Mouse (Mus musculus) midbrain, embryonic 13.5 days (tissue): ENCODE measurements around the gene Cped1. TPM values are rescaled to one million over a fixed set of nuclear protein-coding genes. Genes with fewer than 3 reads are reported as not detected.

Experiments used
- ATAC-seq: fragments of 200-750 bp; cut with Nextera tagmentation; 2 replicates; pipeline ENCODE4 v1.8.0; 2017; ENCODE audit warnings: mild to moderate bottlenecking, moderate TSS enrichment, moderate library complexity
- H3K27ac ChIP-seq: fragments of 300-500 bp; sonication (generic); 2 replicates; pipeline ENCODE4 v1.5.1; 2015; ENCODE audit warnings: inconsistent platforms, mild to moderate bottlenecking, moderate library complexity
- H3K27me3 ChIP-seq: fragments of 300-500 bp; sonication (generic); 2 replicates; pipeline ENCODE4 v1.6.1; 2015; ENCODE audit warnings: mild to moderate bottlenecking, inconsistent platforms
- H3K36me3 ChIP-seq: fragments of 300-500 bp; sonication (generic); 2 replicates; pipeline ENCODE4 v1.6.1; 2015; ENCODE audit warnings: mild to moderate bottlenecking, inconsistent platforms
- H3K4me1 ChIP-seq: fragments of 300-500 bp; sonication (generic); replicated peaks from 2 replicates; pipeline ENCODE4 v1.6.1; 2015; ENCODE audit warnings: inconsistent platforms
- H3K4me2 ChIP-seq: fragments of 300-500 bp; sonication (generic); replicated peaks from 2 replicates; pipeline ENCODE4 v1.6.1; 2015; ENCODE audit warnings: moderate library complexity, mild to moderate bottlenecking, inconsistent platforms
- H3K4me3 ChIP-seq: fragments of 300-500 bp; sonication (generic); replicated peaks from 2 replicates; pipeline ENCODE4 v1.5.1; 2015; ENCODE audit warnings: mild to moderate bottlenecking, inconsistent platforms
- H3K9ac ChIP-seq: fragments of 300-500 bp; sonication (generic); replicated peaks from 2 replicates; pipeline ENCODE4 v1.6.1; 2015; ENCODE audit warnings: mild to moderate bottlenecking, inconsistent platforms
- H3K9me3 ChIP-seq: fragments of 300-500 bp; sonication (generic); 2 replicates; pipeline ENCODE4 v1.6.1; 2016; ENCODE audit warnings: mild to moderate bottlenecking, inconsistent platforms
- WGBS: fragments of 180-500 bp; shearing (Covaris S2); methylation state at CpG from one replicate; pipeline ENCODE4 v1.1.7; 2015; 5-methylcytosine and 5-hydroxymethylcytosine counted together
- polyA plus RNA-seq: library from polyadenylated mRNA; unstranded; fragments of >200 nt; fragmentation: Nextera tagmentation; extraction: Ambion mirVana; gene quantifications from 2 replicates; pipeline ENCODE4 v1.2.1, GENCODE M21; 2015

The Cped1 gene
- polyA plus RNA-seq, 1 experiment from 2014 or later, result 3.2 TPM

- H3K36me3 ChIP-seq, result no peaks in the 10 kb centered on the region
- 75% methylated on average over 2 of the region's 2 CpGs for WGBS
- no peak overlapping the region for H3K27ac ChIP-seq
- no peaks in the 10 kb centered on the region for H3K27me3 ChIP-seq
- H3K4me1 ChIP-seq, result no peaks in the 10 kb centered on the region
- H3K9me3 ChIP-seq, result no peaks in the 10 kb centered on the region
- ATAC-seq, result no peak
- no peak overlapping the region for H3K9ac ChIP-seq
- H3K4me3 ChIP-seq, result no peak overlapping the region
- H3K4me2 ChIP-seq, result no peak overlapping the region
Observed at GRCm38 (mm10) chr6:22148511-22148910, 162.8 kb downstream of the Cped1 start.

DNA sequence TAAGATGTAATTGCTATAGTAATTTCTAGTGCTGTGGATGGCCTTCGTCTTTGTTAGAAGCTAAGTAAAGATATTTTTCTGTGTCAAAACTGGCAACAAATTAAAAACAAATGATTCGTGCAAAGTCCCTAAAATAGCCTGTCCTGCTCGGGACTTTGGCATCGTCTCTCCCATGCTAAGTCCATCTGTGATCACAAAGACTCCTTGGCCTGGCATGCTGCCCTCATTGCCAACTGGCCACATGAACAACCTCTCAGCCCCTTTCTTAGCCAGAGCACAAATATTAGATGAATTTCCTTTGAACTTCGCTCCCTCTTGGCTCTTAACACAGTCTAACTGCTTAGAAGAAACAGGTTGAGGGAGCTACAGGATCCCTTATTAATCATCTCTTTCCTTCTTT, 171.7 kb downstream of the Cped1 start:
- 82% methylated on average over 5 of the region's 5 CpGs for WGBS
- Histone ChIP-seq H3K4me2 (no peak overlapping the region), H3K27ac (no peak overlapping the region), H3K4me1 (no peaks in the 10 kb centered on the region), H3K9me3 (no peaks in the 10 kb centered on the region), H3K4me3 (no peak overlapping the region), H3K36me3 (no peaks in the 10 kb centered on the region), H3K9ac (no peak overlapping the region), H3K27me3 (no peaks in the 10 kb centered on the region)
- no peak for ATAC-seq

GRCm38 (mm10) chr6:22161944-22162343, 176.2 kb downstream of the Cped1 start:
- 15% methylated on average over 1 of the region's 1 CpGs for WGBS

DNA sequence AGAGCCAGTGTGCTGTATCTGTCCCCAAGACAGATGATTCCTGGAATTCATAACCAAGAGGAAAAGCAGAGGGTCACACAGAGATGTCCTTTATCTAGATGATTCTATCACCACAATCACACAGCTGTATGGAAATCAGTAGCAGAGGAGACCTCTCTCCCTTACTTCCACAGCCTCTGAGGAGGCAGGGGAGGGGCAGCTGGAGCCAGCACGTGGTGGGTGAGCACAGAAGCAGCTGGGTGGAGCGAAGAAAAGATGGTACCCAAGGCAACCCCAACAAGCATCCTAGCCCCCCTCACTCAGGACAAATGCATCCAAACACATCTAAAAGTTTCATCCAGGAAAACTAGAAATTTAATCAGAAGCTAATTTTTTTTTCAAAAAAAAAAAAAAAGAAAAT, 182.7 kb downstream of the Cped1 start:
- Histone ChIP-seq H3K27ac (no peak overlapping the region), H3K4me2 (no peak overlapping the region), H3K9me3 (no peaks in the 10 kb centered on the region), H3K4me1 (peaks cover 4% of the 10 kb centered on the region), H3K4me3 (no peak overlapping the region), H3K36me3 (no peaks in the 10 kb centered on the region), H3K9ac (no peak overlapping the region), H3K27me3 (no peaks in the 10 kb centered on the region)
- 39% methylated on average over 2 of the region's 2 CpGs for WGBS
- peak; percentile 69; the same call in 1 of the 2 replicates for ATAC-seq

More at GRCm38 (mm10) chr6:22161944-22162343, 176.2 kb downstream of the Cped1 start:
- Histone ChIP-seq H3K9ac (no peak overlapping the region), H3K27me3 (no peaks in the 10 kb centered on the region), H3K27ac (no peak overlapping the region), H3K4me2 (no peak overlapping the region), H3K4me3 (no peak overlapping the region), H3K4me1 (peaks cover 4% of the 10 kb centered on the region), H3K36me3 (no peaks in the 10 kb centered on the region), H3K9me3 (no peaks in the 10 kb centered on the region)
- ATAC-seq, result no peak

DNA sequence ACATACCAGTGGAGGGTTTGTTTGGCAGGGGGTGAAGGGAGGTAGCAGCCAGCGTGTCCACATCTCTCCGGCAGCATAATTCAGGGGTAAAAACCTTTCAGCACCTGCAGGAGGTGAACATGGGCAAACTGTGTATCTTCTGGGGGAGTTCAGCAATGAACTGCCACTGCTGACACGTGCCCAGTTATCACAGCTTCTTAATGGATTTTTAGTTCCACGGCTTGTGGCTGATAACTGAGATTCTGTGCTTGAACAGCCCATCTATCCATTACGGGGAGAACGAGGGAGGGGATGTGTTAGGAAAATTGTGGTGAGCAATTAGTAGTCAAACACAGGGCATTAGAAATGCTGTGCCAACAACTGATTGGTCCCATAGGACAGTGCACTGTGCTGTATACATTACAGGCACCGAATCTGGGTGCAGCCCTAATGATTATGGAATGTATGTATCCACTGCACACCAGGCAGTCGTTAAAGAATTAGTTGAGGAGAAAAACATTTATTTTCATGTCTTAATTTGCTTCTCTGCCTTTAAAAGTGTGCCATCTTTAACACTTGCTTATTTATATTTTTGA, 193.1 kb downstream of the Cped1 start:
- Histone ChIP-seq H3K27ac (no peak overlapping the region), H3K4me2 (no peak overlapping the region)

DNA sequence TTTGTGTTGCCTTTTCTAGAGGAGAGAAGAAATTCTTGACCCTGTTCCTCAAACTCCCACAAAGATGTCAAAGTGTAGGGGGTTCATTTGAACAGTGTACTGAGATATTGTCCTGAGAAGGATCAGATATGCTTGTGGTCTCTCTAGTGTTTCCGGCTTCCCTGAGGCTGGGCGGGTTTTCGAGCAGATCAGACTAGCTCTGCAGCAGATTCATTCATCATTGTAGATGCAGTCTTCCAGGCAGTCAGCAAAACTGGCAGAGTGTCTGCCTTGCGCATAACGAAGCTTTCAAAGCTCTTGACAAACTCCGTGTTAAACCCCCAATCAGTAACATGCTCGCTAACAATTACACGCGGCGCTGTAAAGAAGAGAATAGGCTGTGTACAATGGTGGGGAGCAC, 194.6 kb downstream of the Cped1 start:
- no peaks in the 10 kb centered on the region for H3K36me3 ChIP-seq
- no peaks in the 10 kb centered on the region for H3K9me3 ChIP-seq
- H3K27ac ChIP-seq, result no peak overlapping the region
- no peak overlapping the region for H3K4me2 ChIP-seq
- H3K4me3 ChIP-seq, result no peak overlapping the region
- no peaks in the 10 kb centered on the region for H3K4me1 ChIP-seq
- H3K9ac ChIP-seq, result no peak overlapping the region
- ATAC-seq, result no peak
- no peaks in the 10 kb centered on the region for H3K27me3 ChIP-seq
- WGBS, result 83% methylated on average over 10 of the region's 10 CpGs

More for the DNA sequence above, 193.1 kb downstream of the Cped1 start:
- H3K9ac ChIP-seq, result no peak overlapping the region
- no peaks in the 10 kb centered on the region for H3K9me3 ChIP-seq
- no peak overlapping the region for H3K4me3 ChIP-seq
- no peak for ATAC-seq
- H3K27me3 ChIP-seq, result no peaks in the 10 kb centered on the region
- 74% methylated on average over 8 of the region's 8 CpGs for WGBS
- no peaks in the 10 kb centered on the region for H3K36me3 ChIP-seq
- no peaks in the 10 kb centered on the region for H3K4me1 ChIP-seq

GRCm38 (mm10) chr6:22186967-22187366, 201.3 kb downstream of the Cped1 start:
- Histone ChIP-seq H3K9me3 (no peaks in the 10 kb centered on the region), H3K9ac (no peak overlapping the region), H3K36me3 (no peaks in the 10 kb centered on the region), H3K4me1 (0 out of 2 replicates have a peak, but pooled peaks cover 8% of the 10 kb centered on the region), H3K4me3 (no peak overlapping the region), H3K27ac (no peak overlapping the region), H3K4me2 (no peak overlapping the region), H3K27me3 (no peaks in the 10 kb centered on the region)
- WGBS, result 90% methylated on average over 8 of the region's 8 CpGs
- ATAC-seq, result no peak

DNA sequence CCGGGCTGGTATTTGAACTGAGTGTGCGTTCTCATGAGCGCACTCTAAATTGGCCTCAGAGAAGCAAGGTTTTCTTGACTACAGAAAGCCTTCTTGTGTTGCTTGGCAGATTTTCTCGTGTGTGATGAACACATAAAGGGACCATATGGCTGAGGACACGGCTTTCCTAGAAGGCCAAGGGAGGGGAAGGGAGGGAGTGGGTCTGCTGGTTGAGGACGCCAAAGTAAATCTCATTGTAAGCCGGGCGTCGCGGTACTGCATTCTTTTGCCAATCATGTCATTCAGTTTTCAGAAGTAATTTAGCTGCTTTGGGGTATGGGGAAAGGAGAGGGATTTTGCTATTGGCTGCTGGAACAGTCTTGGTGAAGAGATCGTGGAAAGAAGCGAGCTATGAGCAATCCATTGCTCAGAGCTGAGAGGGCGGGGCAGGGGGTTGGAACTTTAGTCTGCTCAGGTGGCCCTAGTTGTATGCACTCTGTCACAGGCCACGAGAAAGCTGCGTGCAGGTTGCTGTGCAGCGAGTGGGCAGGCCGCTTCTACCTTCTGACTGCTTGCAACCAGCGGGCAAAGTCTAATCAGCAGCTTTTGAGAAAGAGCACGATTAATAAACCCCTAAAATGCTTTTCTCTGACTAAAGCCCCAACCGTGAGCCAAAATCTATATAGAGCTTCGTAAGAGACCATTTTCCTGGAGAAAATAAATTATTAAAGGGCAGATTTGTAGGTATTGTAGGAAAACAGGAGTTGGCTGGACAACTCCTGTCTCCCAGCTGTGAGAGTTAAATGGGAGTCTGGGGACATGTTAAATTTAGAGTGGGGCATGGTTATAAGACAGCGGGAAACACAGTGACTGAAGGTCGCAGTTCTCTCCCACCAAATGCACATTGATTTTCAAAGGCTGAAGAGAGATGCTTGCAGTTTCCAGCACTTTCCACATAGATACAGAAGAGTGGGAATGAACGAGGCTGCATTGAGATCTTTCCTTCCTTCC, 203.9 kb downstream of the Cped1 start:
- 68% methylated on average over 24 of the region's 24 CpGs for WGBS
- no peaks in the 10 kb centered on the region for H3K27me3 ChIP-seq
- ATAC-seq, result peak; percentile 66; the same call in 1 of the 2 replicates
- H3K27ac ChIP-seq, result no peak overlapping the region
- H3K9ac ChIP-seq, result no peak overlapping the region
- H3K4me1 ChIP-seq, result 0 out of 2 replicates have a peak, but pooled peaks cover 8% of the 10 kb centered on the region
- H3K9me3 ChIP-seq, result no peaks in the 10 kb centered on the region
- no peak overlapping the region for H3K4me3 ChIP-seq
- H3K4me2 ChIP-seq, result 0 out of 2 replicates have a peak overlapping the region, but pooled peaks have one; percentile 4
- no peaks in the 10 kb centered on the region for H3K36me3 ChIP-seq

- H3K27me3 ChIP-seq, result no peaks in the 10 kb centered on the region
Observed at GRCm38 (mm10) chr6:22198603-22199002, 212.9 kb downstream of the Cped1 start.

GRCm38 (mm10) chr6:22199473-22199872, 213.8 kb downstream of the Cped1 start:
- no peaks in the 10 kb centered on the region for H3K4me1 ChIP-seq
- no peak overlapping the region for H3K27ac ChIP-seq
- no peaks in the 10 kb centered on the region for H3K36me3 ChIP-seq
- no peak overlapping the region for H3K4me3 ChIP-seq
- no peaks in the 10 kb centered on the region for H3K27me3 ChIP-seq
- H3K9me3 ChIP-seq, result no peaks in the 10 kb centered on the region
- WGBS, result 88% methylated on average over 2 of the region's 2 CpGs
- ATAC-seq, result no peak
- H3K9ac ChIP-seq, result no peak overlapping the region
- no peak overlapping the region for H3K4me2 ChIP-seq

More at GRCm38 (mm10) chr6:22198603-22199002, 212.9 kb downstream of the Cped1 start:
- 91% methylated on average over 3 of the region's 3 CpGs for WGBS
- Histone ChIP-seq H3K9me3 (no peaks in the 10 kb centered on the region), H3K4me2 (no peak overlapping the region), H3K27ac (no peak overlapping the region), H3K36me3 (no peaks in the 10 kb centered on the region), H3K4me3 (no peak overlapping the region), H3K9ac (no peak overlapping the region), H3K4me1 (no peaks in the 10 kb centered on the region)
- no peak for ATAC-seq

GRCm38 (mm10) chr6:22200133-22200532, 214.4 kb downstream of the Cped1 start:
- Histone ChIP-seq H3K4me3 (no peak overlapping the region), H3K36me3 (no peaks in the 10 kb centered on the region), H3K4me2 (no peak overlapping the region), H3K9me3 (no peaks in the 10 kb centered on the region), H3K4me1 (no peaks in the 10 kb centered on the region), H3K9ac (no peak overlapping the region), H3K27me3 (no peaks in the 10 kb centered on the region), H3K27ac (no peak overlapping the region)
- no peak for ATAC-seq
- 89% methylated on average over 3 of the region's 3 CpGs for WGBS

DNA sequence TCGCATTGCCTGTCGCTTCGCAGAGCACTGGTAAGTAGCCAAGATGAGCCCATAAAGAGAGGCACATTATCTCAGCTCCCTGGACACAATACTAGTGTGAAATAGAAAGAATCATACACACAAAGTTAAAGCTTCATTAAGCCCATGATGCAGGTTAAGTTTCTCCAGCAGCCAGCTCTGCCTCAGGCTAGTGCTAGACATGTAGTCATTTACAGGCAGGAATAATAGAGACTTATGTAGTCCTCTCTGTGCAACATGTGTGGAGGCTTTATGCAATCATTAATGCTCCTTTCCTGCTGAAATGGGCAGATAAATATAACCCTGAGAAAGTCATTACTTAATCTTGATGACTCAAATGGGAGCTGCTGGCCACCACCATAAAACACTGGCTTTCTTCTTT, 216.2 kb downstream of the Cped1 start:
- H3K9me3 ChIP-seq, result no peaks in the 10 kb centered on the region
- WGBS, result 92% methylated on average over 3 of the region's 3 CpGs
- no peaks in the 10 kb centered on the region for H3K36me3 ChIP-seq
- no peak overlapping the region for H3K4me2 ChIP-seq
- H3K4me3 ChIP-seq, result no peak overlapping the region
- no peak for ATAC-seq
- no peak overlapping the region for H3K9ac ChIP-seq
- no peak overlapping the region for H3K27ac ChIP-seq
- H3K27me3 ChIP-seq, result no peaks in the 10 kb centered on the region
- H3K4me1 ChIP-seq, result no peaks in the 10 kb centered on the region
